33 mouse cellular contexts compared by ENCODE assay signal in the genomic region with DNA sequence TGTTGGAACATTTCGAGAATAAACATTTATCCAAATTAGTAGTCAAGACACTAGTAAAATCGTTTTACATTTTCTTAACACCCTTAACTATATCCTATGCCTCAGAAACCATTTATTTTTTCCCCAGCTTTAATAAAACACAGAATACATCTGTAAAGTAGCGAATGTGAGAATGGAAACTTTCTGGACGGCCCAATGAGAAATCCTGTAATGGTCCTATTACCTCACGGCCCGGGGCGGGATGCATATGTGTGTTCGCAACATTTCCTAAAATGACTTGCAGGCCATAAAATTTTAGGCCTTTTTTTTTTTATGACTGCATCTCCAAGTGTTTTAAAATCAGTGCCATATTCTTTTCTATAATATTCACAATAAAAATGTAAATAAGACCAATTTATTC. TPM values are rescaled to one million over a fixed set of nuclear protein-coding genes. Genes with fewer than 3 reads are reported as not detected.
DNase-seq lines count a peak whose midpoint lies in the region; ATAC-seq and TF ChIP-seq lines count a peak whose summit lies in the region.
"Had no signal": no experiment of that assay in that cellular context is flagged by ENCODE, and none has a peak within 500 bp of the region (broad histone marks: within the 10 kb centered on the region; RNA-seq: fewer than 3 reads in every experiment).

No protein-coding gene starts in this region.

- H3K9ac ChIP-seq in hindbrain, embryonic 13.5 days: no peak overlapping the region
- no peak overlapping the region for H3K9ac ChIP-seq in hindbrain, embryonic 11.5 days (ENCODE audit: low read depth, low read length)
- H3K9ac ChIP-seq in midbrain, embryonic 13.5 days (replicated peaks): no peak overlapping the region
- no peak overlapping the region for H3K9ac ChIP-seq in midbrain, postnatal 0 days (replicated peaks; ENCODE audit: low read length, poor library complexity, severe bottlenecking)
- no peak overlapping the region for H3K9ac ChIP-seq in limb, embryonic 15.5 days
- H3K9ac ChIP-seq in neural tube, embryonic 15.5 days (replicated peaks): no peak overlapping the region
- H3K9ac ChIP-seq: embryonic facial prominence, embryonic 13.5 days; heart, embryonic 15.5 days; liver, embryonic 12.5 days; liver, postnatal 0 days; stomach, embryonic 15.5 days had no signal

- H3K9me3 ChIP-seq in hindbrain, embryonic 13.5 days: no peaks in the 10 kb centered on the region
- no peaks in the 10 kb centered on the region for H3K9me3 ChIP-seq in hindbrain, embryonic 11.5 days (ENCODE audit: control insufficient read depth, low read length)
- H3K9me3 ChIP-seq in midbrain, embryonic 13.5 days: no peaks in the 10 kb centered on the region
- H3K9me3 ChIP-seq in midbrain, postnatal 0 days (ENCODE audit: low read length): no peaks in the 10 kb centered on the region
- no peaks in the 10 kb centered on the region for H3K9me3 ChIP-seq in limb, embryonic 15.5 days
- no peaks in the 10 kb centered on the region for H3K9me3 ChIP-seq in neural tube, embryonic 15.5 days (replicated peaks)
- H3K9me3 ChIP-seq: embryonic facial prominence, embryonic 13.5 days; heart, embryonic 10.5 days; heart, embryonic 15.5 days; liver, embryonic 12.5 days; stomach, embryonic 15.5 days had no signal

- H3K27ac ChIP-seq in hindbrain, embryonic 13.5 days: peak overlapping the region; percentile 74
- H3K27ac ChIP-seq in hindbrain, embryonic 11.5 days (ENCODE audit: low read depth, low read length): no peak overlapping the region
- peak overlapping the region; percentile 70; the same call in 1 of the 2 replicates for H3K27ac ChIP-seq in midbrain, embryonic 13.5 days
- no peak overlapping the region for H3K27ac ChIP-seq in midbrain, postnatal 0 days (ENCODE audit: low read depth, low read length)
- H3K27ac ChIP-seq in limb, embryonic 15.5 days: peak overlapping the region; percentile 73
- H3K27ac ChIP-seq in neural tube, embryonic 15.5 days (replicated peaks): no peak overlapping the region
- H3K27ac ChIP-seq: embryonic facial prominence, embryonic 13.5 days; heart, embryonic 10.5 days; heart, embryonic 15.5 days; liver, embryonic 12.5 days; stomach, embryonic 15.5 days had no signal

- no peak for ATAC-seq in hindbrain, embryonic 13.5 days (ENCODE audit: low FRiP score)
- ATAC-seq in hindbrain, embryonic 11.5 days (ENCODE audit: low FRiP score): no peak
- ATAC-seq in midbrain, embryonic 13.5 days: no peak
- ATAC-seq in midbrain, postnatal 0 days (ENCODE audit: low FRiP score): no peak
- no peak; the same call in 1 of the 2 replicates for ATAC-seq in limb, embryonic 15.5 days (ENCODE audit: insufficient number of reproducible peaks, low FRiP score, low TSS enrichment, low read depth)
- no peak for ATAC-seq in neural tube, embryonic 15.5 days (ENCODE audit: low FRiP score)
- ATAC-seq: CD4-positive, CD25-positive, alpha-beta regulatory T cell, adult 4 months; intestine, postnatal 0 days; liver, embryonic 12.5 days; liver, postnatal 0 days had no signal

- no peak for DNase-seq in hindbrain, embryonic 11.5 days (ENCODE audit: low spot score)
- DNase-seq in midbrain, postnatal 0 days (ENCODE audit: low spot score): no peak
- DNase-seq in right cerebral cortex, postnatal 36 days (ENCODE audit: low spot score in 2 of 2): no peak
- DNase-seq: cerebellum, adult 18-20 months; cerebellum, postnatal 10 days; gastrocnemius, postnatal 25 days; heart, adult 11 months; kidney, adult 9 months; kidney, postnatal 10 days; layer of hippocampus, postnatal 36 days; left cerebral cortex, postnatal 4 days; liver, postnatal 0 days; thymus, postnatal 14 days had no signal

- no peak for TF ChIP-seq CTCF in midbrain, postnatal 0 days (IDR thresholded peaks at IDR 0.05)

- H3K4me1 ChIP-seq in hindbrain, embryonic 13.5 days (replicated peaks): peaks cover 64% of the 10 kb centered on the region
- H3K4me1 ChIP-seq in hindbrain, embryonic 11.5 days (replicated peaks; ENCODE audit: control insufficient read depth, insufficient read depth, low read length): 0 out of 2 replicates have a peak, but pooled peaks cover 2% of the 10 kb centered on the region
- H3K4me1 ChIP-seq in midbrain, embryonic 13.5 days (replicated peaks): peaks cover 43% of the 10 kb centered on the region
- H3K4me1 ChIP-seq in midbrain, postnatal 0 days (ENCODE audit: insufficient read depth, low read length): 0 out of 2 replicates have a peak, but pooled peaks cover 3% of the 10 kb centered on the region
- peaks cover 21% of the 10 kb centered on the region for H3K4me1 ChIP-seq in limb, embryonic 15.5 days
- peaks cover 48% of the 10 kb centered on the region for H3K4me1 ChIP-seq in neural tube, embryonic 15.5 days
- H3K4me1 ChIP-seq: heart, embryonic 15.5 days; liver, embryonic 12.5 days; stomach, embryonic 15.5 days had no signal

- H3K36me3 ChIP-seq in hindbrain, embryonic 13.5 days: no peaks in the 10 kb centered on the region
- no peaks in the 10 kb centered on the region for H3K36me3 ChIP-seq in hindbrain, embryonic 11.5 days (ENCODE audit: control insufficient read depth, insufficient read depth, low read length)
- no peaks in the 10 kb centered on the region for H3K36me3 ChIP-seq in midbrain, embryonic 13.5 days
- H3K36me3 ChIP-seq in midbrain, postnatal 0 days (ENCODE audit: insufficient read depth, low read length): no peaks in the 10 kb centered on the region
- no peaks in the 10 kb centered on the region for H3K36me3 ChIP-seq in limb, embryonic 15.5 days
- H3K36me3 ChIP-seq in neural tube, embryonic 15.5 days: no peaks in the 10 kb centered on the region
- H3K36me3 ChIP-seq: embryonic facial prominence, embryonic 13.5 days; heart, embryonic 10.5 days; heart, embryonic 15.5 days; liver, embryonic 12.5 days; stomach, embryonic 15.5 days had no signal

- no peak overlapping the region for H3K4me3 ChIP-seq in hindbrain, embryonic 13.5 days
- H3K4me3 ChIP-seq in hindbrain, embryonic 11.5 days (ENCODE audit: low read depth, low read length): no peak overlapping the region
- no peak overlapping the region for H3K4me3 ChIP-seq in midbrain, embryonic 13.5 days (replicated peaks)
- H3K4me3 ChIP-seq in midbrain, postnatal 0 days (ENCODE audit: low read depth, low read length): no peak overlapping the region
- H3K4me3 ChIP-seq in limb, embryonic 15.5 days: no peak overlapping the region
- no peak overlapping the region for H3K4me3 ChIP-seq in neural tube, embryonic 15.5 days (replicated peaks)
- H3K4me3 ChIP-seq: embryonic facial prominence, embryonic 13.5 days; erythroblast, embryonic 14.5 days; heart, embryonic 10.5 days; heart, embryonic 15.5 days; liver, embryonic 12.5 days; stomach, embryonic 15.5 days had no signal

- no peaks in the 10 kb centered on the region for H3K27me3 ChIP-seq in hindbrain, embryonic 13.5 days
- no peaks in the 10 kb centered on the region for H3K27me3 ChIP-seq in hindbrain, embryonic 11.5 days (ENCODE audit: control insufficient read depth, insufficient read depth, low read length)
- H3K27me3 ChIP-seq in midbrain, embryonic 13.5 days: no peaks in the 10 kb centered on the region
- H3K27me3 ChIP-seq in midbrain, postnatal 0 days (ENCODE audit: insufficient read depth, low read length): no peaks in the 10 kb centered on the region
- peaks cover 8% of the 10 kb centered on the region for H3K27me3 ChIP-seq in limb, embryonic 15.5 days
- no peaks in the 10 kb centered on the region for H3K27me3 ChIP-seq in neural tube, embryonic 15.5 days (replicated peaks)
- H3K27me3 ChIP-seq: heart, embryonic 15.5 days; liver, embryonic 12.5 days; stomach, embryonic 15.5 days had no signal

- 82% methylated on average over 8 of the region's 8 CpGs for WGBS in hindbrain, embryonic 13.5 days
- 90% methylated on average over 8 of the region's 8 CpGs for WGBS in hindbrain, embryonic 11.5 days
- WGBS in midbrain, embryonic 13.5 days: 92% methylated on average over 8 of the region's 8 CpGs
- 86% methylated on average over 8 of the region's 8 CpGs for WGBS in midbrain, postnatal 0 days
- WGBS in limb, embryonic 15.5 days: 39% methylated on average over 8 of the region's 8 CpGs
- 55% methylated on average over 8 of the region's 8 CpGs for WGBS in neural tube, embryonic 15.5 days

- H3K4me2 ChIP-seq in hindbrain, embryonic 13.5 days: no peak overlapping the region
- H3K4me2 ChIP-seq in hindbrain, embryonic 11.5 days (replicated peaks; ENCODE audit: low read depth, low read length): no peak overlapping the region
- H3K4me2 ChIP-seq in midbrain, embryonic 13.5 days (replicated peaks): no peak overlapping the region
- H3K4me2 ChIP-seq in midbrain, postnatal 0 days (ENCODE audit: low read depth, low read length, poor library complexity, severe bottlenecking): no peak overlapping the region
- H3K4me2 ChIP-seq in limb, embryonic 15.5 days: 0 out of 2 replicates have a peak overlapping the region, but pooled peaks have one; percentile 10
- H3K4me2 ChIP-seq in neural tube, embryonic 15.5 days: 0 out of 2 replicates have a peak overlapping the region, but pooled peaks have one; percentile 23
- H3K4me2 ChIP-seq: embryonic facial prominence, embryonic 13.5 days; heart, embryonic 15.5 days; liver, embryonic 12.5 days; stomach, embryonic 15.5 days had no signal

RNA-seq across cellular contexts. Expression of gene Pmfbp1, which starts 21.4 kb away (rescaled TPM):
- 2.4 and 3.4 TPM in 2 replicates for polyA plus RNA-seq in hindbrain, embryonic 13.5 days (2015; fragmentation: Nextera tagmentation; extraction: Ambion mirVana)
- polyA plus RNA-seq in hindbrain, embryonic 11.5 days (2014; fragmentation: Nextera tagmentation; extraction: Ambion mirVana): 2.9 and 4.7 TPM in 2 replicates
- polyA plus RNA-seq in midbrain, embryonic 13.5 days (2015; fragmentation: Nextera tagmentation; extraction: Ambion mirVana): 1.8 and 2.5 TPM in 2 replicates
- 2.2 and 2.7 TPM in 2 replicates for total RNA-seq in midbrain, postnatal 0 days (2014; rRNA removed)
- 1.2 TPM in 2 replicates for polyA plus RNA-seq in midbrain, postnatal 0 days (2015; fragmentation: Nextera tagmentation; extraction: Ambion mirVana)
- 0.12 and 0.27 TPM in 2 replicates for polyA plus RNA-seq in limb, embryonic 15.5 days (2015; fragmentation: Nextera tagmentation; extraction: Ambion mirVana)
- polyA plus RNA-seq in neural tube, embryonic 15.5 days (2015; fragmentation: Nextera tagmentation; extraction: Ambion mirVana): 1.0 and 1.5 TPM in 2 replicates
- total RNA-seq: adrenal gland, adult 18-20 months; adrenal gland, postnatal 36 days; common myeloid progenitor, adult 5-6 weeks; gastrocnemius, postnatal 25 days; heart, postnatal 25 days; megakaryocyte, adult 5-6 weeks had no signal
- polyA plus RNA-seq: CD4-positive, CD25-positive, alpha-beta regulatory T cell, adult 4 months; erythroblast, embryonic 14.5 days; intestine, postnatal 0 days; large intestine, adult 2 months; liver, embryonic 12.5 days; liver, postnatal 0 days; lung, embryonic 16.5 days; small intestine, adult 2 months; stomach, embryonic 15.5 days had no signal

Comparison
In these comparisons a context has a peak if more than half of its experiments do, and no peak if none do; other contexts are left out.
1. H3K27ac ChIP-seq: peak in hindbrain, embryonic 13.5 days (single experiment), midbrain, embryonic 13.5 days (single experiment) and limb, embryonic 15.5 days (single experiment); none in hindbrain, embryonic 11.5 days (single experiment), midbrain, postnatal 0 days (single experiment) and neural tube, embryonic 15.5 days (single experiment).
2. H3K4me2 ChIP-seq: peak in limb, embryonic 15.5 days (single experiment) and neural tube, embryonic 15.5 days (single experiment); none in hindbrain, embryonic 13.5 days (single experiment), hindbrain, embryonic 11.5 days (single experiment), midbrain, embryonic 13.5 days (single experiment) and midbrain, postnatal 0 days (single experiment).